Mouse (Mus musculus) natural killer cell, adult 2 months (primary cell): Measurements from ENCODE around the gene Ankrd61.

Source experiments
- DNase-seq, 2 experiments: peaks; one replicate each; pipeline ENCODE4 v3.0.0; 2022; ENCODE audit warnings: low spot score in 2 of 2

The Ankrd61 gene

DNA sequence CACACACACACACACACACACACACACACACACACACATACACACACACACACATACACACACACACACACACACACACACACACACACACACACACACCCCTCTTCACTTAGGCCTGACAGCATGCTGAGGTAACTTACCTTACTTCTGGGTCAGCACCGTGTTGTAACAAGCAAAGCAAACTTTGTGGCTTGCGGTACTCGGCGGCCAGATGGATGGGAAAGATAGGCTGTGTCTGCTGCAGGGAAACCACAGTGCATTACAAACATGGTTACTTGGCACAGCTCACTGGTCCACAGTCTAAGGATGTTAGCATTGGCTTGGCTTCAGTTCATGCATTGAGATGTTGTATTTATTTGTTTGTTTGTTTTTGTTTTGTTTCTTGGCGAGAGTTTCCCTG is 4.1 kb downstream of the Ankrd61 start:
- peak; percentile 10 to 31 for DNase-seq

GRCm38 (mm10) chr5:143892255-143892886 is 5.1 kb downstream of the Ankrd61 start:
- no peak for DNase-seq

DNA sequence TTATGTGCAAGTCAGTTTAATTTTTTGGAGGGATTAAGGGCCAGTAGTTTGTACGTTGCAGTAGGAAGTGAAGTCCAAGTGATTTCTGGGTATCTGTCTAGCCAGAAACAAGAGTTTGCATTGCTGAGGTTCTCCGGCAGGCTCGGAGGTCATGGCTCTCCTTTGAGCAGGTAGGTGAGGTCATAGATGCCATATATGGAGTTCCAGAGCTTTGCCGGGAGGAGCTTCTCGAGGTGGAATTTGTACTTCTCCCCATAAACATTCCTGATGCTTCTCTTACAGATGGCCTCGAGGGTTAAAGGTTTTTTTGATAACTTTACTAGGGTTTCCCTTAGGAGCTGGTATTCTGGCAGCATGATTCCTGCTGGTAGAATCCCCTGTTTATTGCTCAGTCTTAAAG is 6.7 kb downstream of the Ankrd61 start:
- no peak for DNase-seq

DNA sequence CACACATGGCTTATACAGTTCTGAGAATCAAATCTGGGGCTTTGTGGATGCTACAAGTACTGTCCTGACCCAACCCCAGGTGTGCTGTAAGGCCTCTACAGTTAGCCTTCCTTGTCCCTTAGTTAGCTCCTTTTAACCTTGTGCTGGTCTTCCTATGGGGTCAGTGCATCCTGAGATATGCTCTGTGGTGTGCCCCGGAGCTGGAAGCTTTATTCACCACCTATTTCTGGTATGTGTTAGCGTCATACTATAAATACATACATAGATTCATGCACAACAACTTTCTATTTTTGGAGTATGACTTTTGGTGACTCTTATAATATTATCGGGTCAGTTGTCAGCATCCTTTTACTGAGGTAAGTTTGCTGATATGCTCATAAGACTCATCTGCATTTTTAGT is 12.2 kb downstream of the Ankrd61 start:
- no peak for DNase-seq

GRCm38 (mm10) chr5:143874571-143874970 is 22.9 kb downstream of the Ankrd61 start:
- no peak for DNase-seq

DNA sequence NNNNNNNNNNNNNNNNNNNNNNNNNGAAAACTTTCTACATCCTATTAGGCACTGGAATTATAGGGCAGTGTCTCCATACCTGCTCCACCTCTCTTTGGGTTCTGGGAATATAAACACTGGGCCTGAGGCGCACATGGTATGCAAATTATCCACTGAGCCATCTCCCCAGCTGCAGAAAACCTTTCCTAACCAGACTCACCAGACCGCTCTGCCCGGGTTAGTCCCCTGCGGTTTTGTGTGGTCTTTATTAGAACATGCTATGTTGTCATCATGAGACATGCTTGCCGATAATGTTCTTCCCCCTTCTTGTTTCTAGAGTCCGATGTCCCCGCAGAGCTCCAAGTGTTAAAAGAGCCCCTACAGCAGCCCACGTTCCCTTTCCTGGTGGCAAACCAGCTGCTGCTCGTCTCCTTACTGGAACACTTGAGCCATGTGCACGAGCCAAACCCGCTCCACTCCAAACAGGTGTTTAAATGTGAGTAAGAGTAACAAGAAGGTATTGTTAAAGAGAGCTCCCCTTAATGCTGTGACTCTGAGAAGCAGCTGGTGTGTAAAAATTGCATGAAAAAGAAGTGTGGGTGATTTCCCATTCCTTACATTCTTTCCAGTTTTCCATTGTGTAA is 25.8 kb downstream of the Ankrd61 start:
- peak in 1 of 2 experiments; percentile 16 for DNase-seq
